Mouse (Mus musculus): ENCODE data around the gene Slc44a1. TPM values are rescaled to one million over a fixed set of nuclear protein-coding genes. Genes with fewer than 3 reads are reported as not detected.

Gene Slc44a1
- total RNA-seq, 1 experiment from 2014 or later, result 11.2 TPM

GRCm38 (mm10) chr4:53495646-53496045 lies 55.4 kb downstream of the Slc44a1 start:
- no peak for ATAC-seq (replicated peaks in 1 of 2; ENCODE audit: insufficient read depth in 1 of 2, low FRiP score in 2 of 2, low TSS enrichment in 1 of 2, low read depth in 1 of 2, poor library complexity in 2 of 2, severe bottlenecking in 2 of 2)

DNA sequence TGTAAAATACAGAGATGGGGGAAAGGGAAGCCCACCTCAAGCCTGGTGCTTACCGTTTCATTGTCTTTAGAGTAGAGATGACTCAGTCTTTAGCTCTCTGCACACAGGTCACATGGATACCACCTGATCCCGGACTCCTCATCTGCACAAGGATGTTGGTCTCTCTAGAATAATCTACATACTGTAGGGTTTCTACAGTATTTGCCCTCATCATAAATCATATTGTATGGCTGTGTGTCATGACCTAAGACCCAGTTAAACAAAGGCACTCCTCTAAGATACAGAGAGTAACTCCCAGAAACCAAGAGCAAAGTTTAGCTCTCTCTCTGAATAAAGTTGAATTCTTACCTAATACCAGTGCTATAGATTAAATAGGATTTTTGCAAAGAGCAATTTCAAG lies 62.6 kb downstream of the Slc44a1 start:
- ATAC-seq (replicated peaks in 1 of 2; ENCODE audit: insufficient read depth in 1 of 2, low FRiP score in 2 of 2, low TSS enrichment in 1 of 2, low read depth in 1 of 2, poor library complexity in 2 of 2, severe bottlenecking in 2 of 2), result no peak

- peak; percentile 61 to 65 for ATAC-seq (replicated peaks in 1 of 2; ENCODE audit: insufficient read depth in 1 of 2, low FRiP score in 2 of 2, low TSS enrichment in 1 of 2, low read depth in 1 of 2, poor library complexity in 2 of 2, severe bottlenecking in 2 of 2)
Observed at GRCm38 (mm10) chr4:53512131-53512916, 72.1 kb downstream of the Slc44a1 start.

GRCm38 (mm10) chr4:53513276-53514081 lies 73.3 kb downstream of the Slc44a1 start:
- ATAC-seq (replicated peaks in 1 of 2; ENCODE audit: insufficient read depth in 1 of 2, low FRiP score in 2 of 2, low TSS enrichment in 1 of 2, low read depth in 1 of 2, poor library complexity in 2 of 2, severe bottlenecking in 2 of 2), result peak; percentile 8 to 55; a peak in 1 of 4 replicates

- no peak for ATAC-seq (replicated peaks in 1 of 2; ENCODE audit: insufficient read depth in 1 of 2, low FRiP score in 2 of 2, low TSS enrichment in 1 of 2, low read depth in 1 of 2, poor library complexity in 2 of 2, severe bottlenecking in 2 of 2)
Observed at GRCm38 (mm10) chr4:53516011-53516532, 75.9 kb downstream of the Slc44a1 start.

DNA sequence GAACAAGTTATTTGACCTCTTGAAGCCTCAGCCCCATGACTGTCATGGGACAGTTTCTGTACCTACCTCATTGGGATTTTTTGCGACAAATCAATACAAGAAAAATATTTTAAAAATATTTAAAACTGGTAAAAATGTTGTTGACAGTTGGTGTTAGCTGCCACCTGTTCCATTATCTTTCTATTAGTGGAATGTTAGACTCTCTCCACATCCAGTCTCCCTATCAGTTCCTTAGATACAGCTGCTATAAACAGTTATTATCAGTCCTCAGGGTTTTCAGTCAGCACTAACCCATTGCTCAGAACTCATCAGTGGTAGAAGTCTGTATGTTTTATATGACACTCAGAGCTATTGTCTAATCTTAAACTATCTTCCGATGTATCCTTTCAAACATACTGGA lies 79.2 kb downstream of the Slc44a1 start:
- ATAC-seq (replicated peaks in 1 of 2; ENCODE audit: insufficient read depth in 1 of 2, low FRiP score in 2 of 2, low TSS enrichment in 1 of 2, low read depth in 1 of 2, poor library complexity in 2 of 2, severe bottlenecking in 2 of 2), result no peak

DNA sequence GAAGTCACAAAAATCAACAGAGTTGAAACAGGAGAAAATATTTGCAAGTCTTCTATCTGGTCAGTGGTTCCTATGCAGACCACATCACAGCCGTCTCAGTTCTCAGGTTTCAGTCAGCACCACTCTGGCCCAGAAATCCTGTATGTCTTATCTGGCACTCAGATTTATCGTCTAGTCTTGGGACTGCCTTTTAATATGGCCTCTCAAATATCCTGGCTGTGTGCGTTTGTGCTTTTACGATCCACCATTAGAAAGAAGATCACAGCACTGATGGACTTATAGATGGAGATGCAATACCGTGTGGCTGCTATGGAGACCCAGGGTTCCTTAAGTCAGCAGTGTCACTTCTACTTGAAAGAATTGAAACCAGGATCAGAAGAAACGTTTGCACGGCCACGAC lies 80.8 kb downstream of the Slc44a1 start:
- no peak for ATAC-seq (replicated peaks in 1 of 2; ENCODE audit: insufficient read depth in 1 of 2, low FRiP score in 2 of 2, low TSS enrichment in 1 of 2, low read depth in 1 of 2, poor library complexity in 2 of 2, severe bottlenecking in 2 of 2)

DNA sequence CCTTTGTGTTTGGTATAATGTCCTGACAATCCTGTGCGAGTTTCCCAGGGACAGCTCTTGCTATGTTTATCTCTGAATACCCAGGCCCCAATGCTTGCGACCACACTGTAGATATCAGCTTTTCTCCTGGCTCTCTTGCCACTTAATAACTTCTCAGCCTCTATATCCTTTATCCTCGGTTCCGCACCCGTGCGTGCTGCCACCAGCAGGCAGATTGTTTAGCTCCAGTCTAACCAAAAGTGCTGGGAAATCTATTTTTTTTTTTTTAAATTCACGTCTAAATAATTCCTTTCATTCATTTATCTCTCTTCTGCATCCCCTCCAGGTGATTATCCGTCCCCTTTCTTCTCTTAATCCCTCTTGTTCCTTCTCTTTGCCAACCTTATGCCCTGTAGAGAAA lies 82.4 kb downstream of the Slc44a1 start:
- no peak for ATAC-seq (replicated peaks in 1 of 2; ENCODE audit: insufficient read depth in 1 of 2, low FRiP score in 2 of 2, low TSS enrichment in 1 of 2, low read depth in 1 of 2, poor library complexity in 2 of 2, severe bottlenecking in 2 of 2)

GRCm38 (mm10) chr4:53525503-53525902 lies 85.3 kb downstream of the Slc44a1 start:
- no peak for ATAC-seq (replicated peaks in 1 of 2; ENCODE audit: insufficient read depth in 1 of 2, low FRiP score in 2 of 2, low TSS enrichment in 1 of 2, low read depth in 1 of 2, poor library complexity in 2 of 2, severe bottlenecking in 2 of 2)

GRCm38 (mm10) chr4:53525994-53526393 lies 85.8 kb downstream of the Slc44a1 start:
- no peak for ATAC-seq (replicated peaks in 1 of 2; ENCODE audit: insufficient read depth in 1 of 2, low FRiP score in 2 of 2, low TSS enrichment in 1 of 2, low read depth in 1 of 2, poor library complexity in 2 of 2, severe bottlenecking in 2 of 2)

- ATAC-seq (replicated peaks in 1 of 2; ENCODE audit: insufficient read depth in 1 of 2, low FRiP score in 2 of 2, low TSS enrichment in 1 of 2, low read depth in 1 of 2, poor library complexity in 2 of 2, severe bottlenecking in 2 of 2), result no peak
Observed at GRCm38 (mm10) chr4:53526446-53526845, 86.2 kb downstream of the Slc44a1 start.

DNA sequence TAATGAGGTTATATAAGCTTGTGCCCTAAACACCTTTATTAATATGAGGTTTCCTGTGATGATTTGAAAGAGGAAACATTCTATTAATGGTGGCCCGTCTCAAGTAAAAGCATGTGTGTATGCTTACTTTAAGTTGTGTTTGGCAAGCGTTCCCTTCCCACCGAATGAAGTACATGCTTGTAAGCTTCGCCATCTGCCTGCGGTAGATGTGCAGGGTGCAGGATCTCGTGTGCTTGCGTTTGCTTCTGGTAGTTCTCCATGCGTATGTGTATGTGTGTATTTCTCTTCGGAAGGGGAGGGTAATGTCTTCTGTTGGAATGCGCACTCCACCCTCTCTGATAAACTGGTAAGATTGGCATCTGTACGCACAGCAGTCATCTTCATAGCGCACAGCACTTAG lies 95.6 kb downstream of the Slc44a1 start:
- no peak for ATAC-seq (replicated peaks in 1 of 2; ENCODE audit: insufficient read depth in 1 of 2, low FRiP score in 2 of 2, low TSS enrichment in 1 of 2, low read depth in 1 of 2, poor library complexity in 2 of 2, severe bottlenecking in 2 of 2)

DNA sequence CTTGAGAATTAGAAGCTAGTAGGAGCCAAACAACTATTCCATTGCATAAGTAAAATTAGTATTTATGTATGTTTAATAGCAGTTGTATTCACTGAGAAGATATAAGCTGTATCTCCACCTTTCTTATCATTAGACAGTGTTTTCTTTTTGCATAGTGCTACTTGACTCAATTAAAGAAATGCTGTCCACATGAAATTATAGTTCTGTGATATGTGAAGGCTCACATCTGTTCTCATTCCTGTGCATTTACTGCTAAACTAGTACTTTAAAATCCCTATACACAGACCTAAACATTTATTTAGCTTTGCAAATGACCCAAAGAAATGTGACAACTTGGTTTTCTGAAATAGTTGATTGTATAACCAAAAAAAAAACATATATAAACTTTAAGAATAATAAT lies 96.9 kb downstream of the Slc44a1 start:
- no peak for ATAC-seq (replicated peaks in 1 of 2; ENCODE audit: insufficient read depth in 1 of 2, low FRiP score in 2 of 2, low TSS enrichment in 1 of 2, low read depth in 1 of 2, poor library complexity in 2 of 2, severe bottlenecking in 2 of 2)

- no peak for ATAC-seq (replicated peaks in 1 of 2; ENCODE audit: insufficient read depth in 1 of 2, low FRiP score in 2 of 2, low TSS enrichment in 1 of 2, low read depth in 1 of 2, poor library complexity in 2 of 2, severe bottlenecking in 2 of 2)
Observed at GRCm38 (mm10) chr4:53537539-53537938, 97.3 kb downstream of the Slc44a1 start.

GRCm38 (mm10) chr4:53538600-53538999 lies 98.4 kb downstream of the Slc44a1 start:
- no peak for ATAC-seq (replicated peaks in 1 of 2; ENCODE audit: insufficient read depth in 1 of 2, low FRiP score in 2 of 2, low TSS enrichment in 1 of 2, low read depth in 1 of 2, poor library complexity in 2 of 2, severe bottlenecking in 2 of 2)

DNA sequence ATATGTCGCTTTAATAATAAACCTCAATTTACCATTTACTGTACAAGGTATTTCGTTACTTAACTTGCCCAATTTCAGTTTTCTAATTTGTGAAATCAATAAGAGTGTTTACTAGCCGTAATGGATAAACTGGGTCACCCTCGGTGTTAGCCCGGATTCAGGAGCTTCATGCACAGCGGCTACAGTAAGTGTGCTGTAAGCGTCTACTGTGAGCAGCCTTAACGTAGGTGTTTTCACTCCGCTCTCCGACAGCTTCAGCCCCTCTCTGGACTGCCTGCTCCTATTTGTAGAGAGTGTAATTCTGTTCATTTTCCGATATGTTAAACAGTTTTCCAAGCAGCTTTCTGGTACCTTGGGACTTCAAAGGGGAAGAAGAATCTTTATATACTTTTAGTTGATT lies 99.7 kb downstream of the Slc44a1 start:
- no peak for ATAC-seq (replicated peaks in 1 of 2; ENCODE audit: insufficient read depth in 1 of 2, low FRiP score in 2 of 2, low TSS enrichment in 1 of 2, low read depth in 1 of 2, poor library complexity in 2 of 2, severe bottlenecking in 2 of 2)

DNA sequence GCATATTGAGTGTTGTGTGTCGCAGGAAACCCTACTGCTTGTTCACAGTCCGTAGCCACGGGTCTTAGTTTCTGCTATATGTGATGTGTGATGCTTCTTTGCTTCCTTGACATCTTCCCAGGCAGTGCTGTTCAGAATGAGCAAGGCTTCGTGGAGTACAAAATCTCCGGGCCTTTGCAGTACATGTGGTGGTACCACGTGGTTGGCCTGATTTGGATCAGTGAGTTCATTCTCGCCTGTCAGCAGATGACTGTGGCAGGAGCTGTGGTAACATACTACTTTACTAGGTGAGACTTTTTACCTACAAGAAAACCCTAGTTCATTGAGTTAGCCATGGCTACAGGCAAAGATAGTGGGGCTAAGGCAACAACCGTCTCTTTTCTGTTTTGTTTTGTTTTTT lies 103.2 kb downstream of the Slc44a1 start:
- no peak for ATAC-seq (replicated peaks in 1 of 2; ENCODE audit: insufficient read depth in 1 of 2, low FRiP score in 2 of 2, low TSS enrichment in 1 of 2, low read depth in 1 of 2, poor library complexity in 2 of 2, severe bottlenecking in 2 of 2)

DNA sequence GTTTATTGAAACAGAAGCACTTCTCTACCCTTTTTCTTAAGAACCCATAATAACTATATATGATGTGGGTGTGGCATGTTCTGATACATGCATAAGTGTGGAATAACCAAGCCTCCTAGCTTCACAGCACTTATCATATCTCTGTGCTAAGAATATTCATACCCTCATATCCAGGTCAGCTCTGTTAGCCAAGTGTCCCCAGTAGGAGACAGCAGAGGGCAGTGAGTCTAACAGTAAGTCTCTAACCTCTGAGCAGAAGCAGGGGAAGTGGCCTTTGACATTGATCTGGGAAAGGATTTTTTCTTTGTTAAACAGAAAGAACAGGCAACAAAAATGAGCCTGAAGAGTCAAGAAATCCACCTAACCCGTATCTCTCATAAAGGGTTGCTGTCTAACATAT lies 104.7 kb downstream of the Slc44a1 start:
- ATAC-seq (replicated peaks in 1 of 2; ENCODE audit: insufficient read depth in 1 of 2, low FRiP score in 2 of 2, low TSS enrichment in 1 of 2, low read depth in 1 of 2, poor library complexity in 2 of 2, severe bottlenecking in 2 of 2), result no peak
